Mouse (Mus musculus) megakaryocyte, embryonic 14.5 days (primary cell): ENCODE data around the gene Gpc5.

Experiments
- FLI1 ChIP-seq: IDR thresholded peaks from 2 replicates; pipeline ENCODE4 v1.6.1; 2012; ENCODE audit warnings: low read length, inconsistent platforms, mixed read lengths
- GATA1 ChIP-seq: IDR thresholded peaks from 3 replicates; pipeline ENCODE4 v1.6.1; 2012; ENCODE audit warnings: mixed read lengths, low read length, inconsistent platforms, borderline replicate concordance

GRCm38 (mm10) chr14:115412821-115413220 lies 320.8 kb downstream of the Gpc5 start:
- TF ChIP-seq GATA1 (no peak), FLI1 (no peak)
